Mouse (Mus musculus): ENCODE data around the gene Fam129a.
"Not testable (repeated sequence)": the region's sequence is repeated elsewhere in the genome, so short reads cannot be mapped to it uniquely, and the experiment has no call there.

The Fam129a gene

DNA sequence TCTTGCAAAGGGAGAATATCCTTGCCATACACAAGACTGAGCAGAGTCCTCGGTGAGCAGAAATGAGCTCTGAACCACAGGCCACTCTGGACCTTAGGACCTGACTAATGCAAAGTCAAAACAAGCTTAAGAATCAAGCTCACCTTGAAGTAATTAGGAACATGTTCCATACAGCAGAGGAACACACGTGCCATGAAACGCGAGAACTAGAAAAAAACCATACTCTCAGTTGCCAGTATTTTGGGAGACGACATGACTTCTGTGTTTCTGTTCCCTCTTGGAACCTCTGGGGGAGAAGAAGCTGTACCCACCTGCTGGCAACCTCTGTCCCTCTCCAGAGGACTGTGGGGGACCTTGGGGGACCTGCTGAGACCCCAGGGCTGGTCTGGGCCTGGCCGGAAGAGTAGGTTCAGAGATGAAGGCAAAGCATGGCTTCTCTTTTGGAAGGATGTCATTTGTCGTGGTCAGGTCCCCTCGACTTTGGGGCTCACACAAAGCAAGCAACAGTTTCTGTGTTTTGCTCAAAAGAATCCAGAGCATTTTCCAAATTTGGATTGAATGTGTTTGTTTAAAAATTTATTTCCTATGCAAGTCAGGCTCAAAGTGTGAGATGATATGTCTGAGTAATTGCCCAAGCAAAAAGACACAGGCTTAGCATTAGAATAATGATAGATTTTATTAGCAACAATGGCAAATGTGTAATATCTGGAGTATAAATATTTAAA lies 12.6 kb downstream of the Fam129a start:
- no peak for DNase-seq (ENCODE audit: low read depth, low spot score)

DNA sequence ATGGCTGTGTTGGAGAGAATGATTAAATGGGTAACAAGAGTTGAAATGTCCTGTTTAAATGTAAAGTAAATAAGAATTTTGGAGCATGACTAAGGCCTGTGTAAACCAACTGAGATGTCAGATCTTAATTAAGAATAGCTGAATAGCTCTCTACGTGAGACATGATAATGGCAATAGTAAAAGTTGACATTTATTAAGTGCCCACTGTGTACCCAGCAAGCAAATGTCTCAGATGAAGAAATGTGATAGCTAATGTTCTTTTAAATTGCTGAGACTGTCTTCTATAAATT lies 13.1 kb downstream of the Fam129a start:
- DNase-seq (ENCODE audit: low read depth, low spot score): no peak

DNA sequence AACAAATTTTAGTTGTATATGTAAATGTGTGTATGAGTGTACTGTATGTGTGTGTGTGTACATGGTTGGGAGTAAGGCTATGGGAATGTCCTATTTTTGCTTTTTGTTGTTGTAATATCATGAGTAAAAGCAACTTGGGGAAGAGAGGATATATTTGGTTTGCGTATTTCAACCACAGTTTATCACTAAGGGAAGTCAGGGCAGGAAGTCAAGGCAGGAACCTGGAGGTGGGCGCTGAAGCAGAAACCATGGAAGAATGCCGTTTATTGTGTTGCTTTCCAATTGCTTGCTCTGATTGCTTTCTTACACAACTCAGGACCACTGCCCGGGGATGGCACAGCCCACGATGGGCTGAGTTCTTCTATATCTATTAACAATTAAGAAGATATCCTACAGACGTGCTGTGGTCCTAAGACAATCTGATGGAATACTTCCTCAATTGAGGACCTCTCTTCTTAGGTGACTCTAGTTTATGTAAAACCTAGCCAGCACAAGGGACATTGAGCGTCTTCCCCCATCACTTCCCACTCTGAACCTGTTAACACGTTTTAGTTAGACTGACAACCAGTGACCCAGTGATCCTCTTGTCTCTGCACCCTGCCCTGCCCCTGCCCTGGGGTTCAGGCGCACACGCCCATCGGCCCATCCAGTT lies 13.7 kb downstream of the Fam129a start:
- no peak for DNase-seq (ENCODE audit: low read depth, low spot score)

- DNase-seq (ENCODE audit: low read depth, low spot score): no peak
Observed at GRCm38 (mm10) chr1:151585647-151586046, 14.7 kb downstream of the Fam129a start.

- DNase-seq (ENCODE audit: low read depth, low spot score): no peak
Observed at GRCm38 (mm10) chr1:151592085-151593017, 21.4 kb downstream of the Fam129a start.

- no peak for DNase-seq (ENCODE audit: low read depth, low spot score)
Observed at GRCm38 (mm10) chr1:151594906-151595305, 23.9 kb downstream of the Fam129a start.

DNA sequence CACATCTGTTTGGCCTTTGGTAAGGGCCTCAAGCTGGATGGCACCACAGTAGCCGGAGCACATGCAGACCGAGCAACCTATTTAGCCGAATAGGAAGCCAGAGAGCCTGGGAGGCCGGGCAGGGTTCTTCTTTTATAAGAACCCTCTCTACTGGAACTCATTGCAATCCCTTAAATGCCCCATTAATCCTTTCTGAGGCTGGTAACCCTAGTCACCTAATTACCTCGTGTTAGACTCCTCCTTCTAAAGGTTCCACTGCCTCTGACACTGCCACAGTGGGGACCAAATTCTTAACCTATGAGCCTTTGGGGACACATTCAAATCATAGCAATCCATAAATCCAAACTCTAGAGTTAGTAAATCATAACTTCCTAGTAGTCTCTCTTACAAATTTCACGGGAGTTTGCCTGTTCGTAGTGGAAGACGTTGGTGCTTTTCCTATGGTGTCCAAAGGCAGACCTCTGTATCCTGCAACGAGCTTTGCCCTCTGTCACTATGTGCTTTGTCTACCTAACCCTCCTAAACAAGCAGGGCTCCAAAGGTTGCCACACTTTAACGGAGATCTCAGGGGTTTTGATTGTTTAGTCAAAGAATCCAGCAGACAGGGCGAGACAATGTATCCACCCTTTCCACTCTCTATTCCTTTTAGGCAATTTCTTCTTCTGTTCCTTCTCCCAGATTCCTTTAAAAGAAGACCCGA lies 24.8 kb downstream of the Fam129a start:
- DNase-seq (ENCODE audit: low read depth, low spot score): no peak

DNA sequence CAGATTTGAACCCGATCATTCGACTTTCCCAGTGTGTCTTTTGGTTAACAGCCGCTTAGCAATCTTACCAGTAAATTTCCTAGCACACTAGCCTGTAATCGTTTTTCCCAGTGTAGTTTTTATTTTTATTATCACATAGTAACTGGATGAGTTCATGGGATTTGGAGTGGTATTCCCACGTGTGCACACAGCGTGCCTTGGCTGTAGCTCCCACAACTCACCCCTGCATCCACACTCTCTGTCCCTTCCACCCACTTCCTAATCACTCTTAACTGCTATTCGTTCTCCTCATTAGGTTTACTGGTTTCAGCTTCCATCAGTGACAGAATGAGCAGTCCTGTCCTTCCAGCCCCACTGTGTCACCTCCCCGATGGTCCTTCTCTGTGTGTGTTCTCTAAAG lies 25.6 kb downstream of the Fam129a start:
- DNase-seq (ENCODE audit: low read depth, low spot score): no peak

GRCm38 (mm10) chr1:151597677-151598297 lies 26.8 kb downstream of the Fam129a start:
- DNase-seq (ENCODE audit: low read depth, low spot score): no peak

DNA sequence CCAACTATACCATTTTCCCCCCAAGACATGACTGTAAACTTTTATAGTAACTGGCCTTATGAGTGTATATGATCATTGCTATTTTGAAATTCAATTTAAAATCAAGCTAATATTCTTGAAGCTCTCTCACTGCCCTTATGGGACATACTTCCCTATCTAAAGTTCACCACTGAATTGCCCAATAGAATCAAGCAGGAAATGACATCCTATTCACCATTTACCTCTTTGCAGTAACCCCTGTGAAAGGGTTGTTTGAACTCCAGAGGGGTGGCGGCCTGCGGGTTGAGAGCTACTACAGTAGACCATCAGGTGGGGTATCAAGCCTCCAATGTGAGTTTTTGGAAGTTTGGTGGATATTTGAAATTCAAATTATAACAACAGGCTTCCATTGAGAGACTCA lies 27.9 kb downstream of the Fam129a start:
- no peak for DNase-seq (ENCODE audit: low read depth, low spot score)

DNA sequence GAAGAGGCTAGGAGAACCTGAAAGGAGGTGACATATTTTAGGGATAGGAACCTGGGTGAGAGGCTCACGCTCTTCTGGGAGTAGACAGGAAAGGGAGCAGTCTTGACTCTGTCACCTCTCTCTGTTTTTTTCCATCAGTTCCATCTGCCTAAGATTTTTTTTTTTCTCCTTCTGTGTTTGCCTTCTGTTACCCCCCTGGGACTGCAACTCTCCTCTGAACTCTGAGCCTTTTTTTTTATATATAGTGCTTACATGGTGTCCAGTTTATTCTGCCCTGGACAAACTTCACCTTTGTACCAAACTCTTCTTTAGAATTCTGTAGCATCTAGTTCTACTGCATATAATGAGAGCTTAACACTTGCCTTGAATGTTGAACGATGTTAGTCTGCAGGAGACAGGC lies 33.3 kb downstream of the Fam129a start:
- no peak for DNase-seq (ENCODE audit: low read depth, low spot score)

- DNase-seq (ENCODE audit: low read depth, low spot score): not testable (repeated sequence)
Observed at GRCm38 (mm10) chr1:151607957-151608356, 37.0 kb downstream of the Fam129a start.

DNA sequence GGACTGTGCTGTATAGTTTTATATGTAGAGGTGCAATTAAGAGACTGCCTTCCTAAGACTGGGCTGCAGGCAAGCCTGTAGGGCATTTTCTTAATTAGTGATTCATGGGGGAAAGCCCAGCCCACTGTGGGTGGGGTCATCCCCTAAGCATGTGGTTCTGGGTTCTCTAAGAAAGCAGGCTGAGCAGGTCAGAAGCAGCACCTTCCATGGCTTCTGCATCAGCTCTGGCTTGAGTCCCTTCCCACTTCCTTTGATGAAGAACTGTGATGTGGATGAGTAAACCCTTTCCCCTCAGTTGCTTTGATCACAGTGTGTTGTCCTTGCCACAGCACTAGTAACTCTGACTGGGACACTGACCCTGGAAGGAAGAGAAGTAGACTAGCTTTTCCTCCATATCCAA lies 39.6 kb downstream of the Fam129a start:
- no peak for DNase-seq (ENCODE audit: low read depth, low spot score)

DNA sequence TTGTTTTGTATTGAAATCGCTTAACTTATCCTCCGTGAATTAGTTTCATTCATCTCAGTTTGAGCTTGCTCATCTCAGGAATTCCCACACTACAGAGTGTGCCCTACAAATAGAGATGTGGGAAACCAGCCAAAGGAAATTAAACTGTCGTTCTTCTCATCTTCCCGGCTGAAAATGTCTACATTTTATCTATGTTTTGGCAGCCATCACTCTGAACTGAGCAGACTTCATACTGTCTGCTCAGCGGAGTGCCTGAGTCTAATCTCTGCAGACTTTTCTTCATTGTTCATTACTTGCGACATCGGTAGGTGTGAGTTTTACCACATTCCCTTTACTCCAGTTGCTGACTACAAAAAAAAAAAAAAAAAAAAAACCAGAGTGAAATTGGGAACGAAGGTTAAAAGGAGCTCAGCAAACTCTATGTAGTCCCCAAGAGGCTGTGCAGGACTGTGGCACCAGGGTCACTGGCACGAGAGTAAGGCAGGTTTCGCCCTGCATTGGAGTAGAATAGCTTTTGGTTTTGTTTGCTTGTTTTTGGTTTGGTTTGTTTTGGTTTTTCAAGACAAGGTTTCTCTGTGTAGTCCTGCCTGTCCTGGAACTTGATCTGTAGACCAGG lies 43.4 kb downstream of the Fam129a start:
- no peak for DNase-seq (ENCODE audit: low read depth, low spot score)

DNA sequence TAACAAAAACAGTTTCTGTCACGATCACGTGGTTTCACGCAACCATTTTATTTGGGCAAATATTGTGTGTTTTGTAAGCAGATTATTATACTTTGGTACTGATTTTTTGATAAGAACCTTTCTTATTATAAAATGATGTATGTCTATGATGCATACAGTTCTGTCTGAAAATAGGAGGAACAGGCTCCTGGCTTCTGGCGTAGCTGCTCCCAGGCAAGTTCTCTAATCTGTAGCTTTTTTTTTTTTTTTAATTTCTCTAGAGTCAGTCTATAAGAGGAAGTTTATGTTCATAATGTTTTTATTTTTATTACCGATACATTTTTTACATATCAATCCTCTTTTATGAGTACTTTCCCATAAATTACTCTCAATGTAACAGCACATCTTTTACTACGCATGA lies 44.6 kb downstream of the Fam129a start:
- DNase-seq (ENCODE audit: low read depth, low spot score): no peak

GRCm38 (mm10) chr1:151616555-151617205 lies 45.7 kb downstream of the Fam129a start:
- DNase-seq (ENCODE audit: low read depth, low spot score): no peak

DNA sequence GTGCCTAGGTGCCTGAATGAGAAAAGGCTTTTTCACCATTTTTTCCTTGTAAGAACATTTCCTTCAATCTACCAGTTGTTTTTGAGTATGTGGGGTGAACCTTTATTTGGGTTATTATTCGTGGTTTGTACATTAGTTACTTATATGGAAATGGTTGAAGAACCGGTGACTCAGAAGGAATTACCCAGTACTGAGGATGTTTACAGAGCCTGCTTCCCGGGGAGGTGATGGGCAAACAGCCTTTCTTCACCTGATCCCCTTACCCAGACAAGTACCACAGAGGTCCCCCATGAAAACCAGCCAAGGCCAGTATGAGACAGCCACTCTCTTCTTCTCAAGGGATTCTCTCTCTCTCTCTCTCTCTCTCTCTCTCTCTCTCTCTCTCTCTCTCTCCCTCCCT lies 47.3 kb downstream of the Fam129a start:
- DNase-seq (ENCODE audit: low read depth, low spot score): no peak

GRCm38 (mm10) chr1:151619281-151619711 lies 48.3 kb downstream of the Fam129a start:
- DNase-seq (ENCODE audit: low read depth, low spot score): no peak

DNA sequence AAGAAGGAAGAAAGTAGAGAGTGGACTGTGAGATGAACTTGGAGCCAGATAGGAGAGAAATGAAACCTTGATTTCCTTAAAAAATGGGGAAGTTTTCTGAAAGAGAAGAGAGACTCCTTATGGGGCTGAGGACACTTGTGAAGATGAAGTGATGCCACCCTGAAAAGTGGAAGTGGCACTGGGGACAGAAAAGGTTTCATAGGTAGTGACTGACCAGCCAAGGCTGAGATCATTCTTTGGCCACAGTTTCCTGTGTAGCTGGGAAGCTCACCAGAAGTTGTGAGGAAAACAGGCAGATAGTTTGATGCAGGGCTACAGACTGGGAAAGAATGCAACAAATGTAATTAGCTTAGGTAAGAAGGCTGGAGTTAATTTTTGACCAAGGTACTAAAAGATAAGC lies 49.7 kb downstream of the Fam129a start:
- DNase-seq (ENCODE audit: low read depth, low spot score): no peak

GRCm38 (mm10) chr1:151624442-151625226 lies 53.6 kb downstream of the Fam129a start:
- DNase-seq (ENCODE audit: low read depth, low spot score): no peak
